Mouse (Mus musculus) forebrain, embryonic 16.5 days (tissue): ENCODE data around the gene Elf4. TPM values are rescaled to one million over a fixed set of nuclear protein-coding genes. Genes with fewer than 3 reads are reported as not detected.

ENCODE experiments used
- ATAC-seq: fragments of 200-750 bp; cut with Nextera tagmentation; 2 replicates; pipeline ENCODE4 v1.8.0; 2017; ENCODE audit warnings: mild to moderate bottlenecking, moderate library complexity
- H3K27ac ChIP-seq: fragments of 300-500 bp; sonication (generic); 2 replicates; pipeline ENCODE4 v1.5.1; 2014; ENCODE audit warnings: low read length, control low read depth
- H3K27me3 ChIP-seq: fragments of 300-500 bp; sonication (generic); replicated peaks from 2 replicates; pipeline ENCODE4 v1.6.1; 2014; ENCODE audit warnings: low read length; ENCODE audit not compliant: control insufficient read depth, insufficient read depth
- H3K36me3 ChIP-seq: fragments of 300-500 bp; sonication (generic); 2 replicates; pipeline ENCODE4 v1.6.1; 2014; ENCODE audit not compliant: control insufficient read depth, insufficient read depth
- H3K4me1 ChIP-seq: fragments of 300-500 bp; sonication (generic); replicated peaks from 2 replicates; pipeline ENCODE4 v1.6.1; 2014; ENCODE audit warnings: low read length; ENCODE audit not compliant: control insufficient read depth, insufficient read depth
- H3K4me2 ChIP-seq: fragments of 300-500 bp; sonication (generic); 2 replicates; pipeline ENCODE4 v1.6.1; 2014; ENCODE audit warnings: mild to moderate bottlenecking, low read length, control low read depth
- H3K4me3 ChIP-seq: fragments of 300-500 bp; sonication (generic); replicated peaks from 2 replicates; pipeline ENCODE4 v1.5.1; 2014; ENCODE audit warnings: mild to moderate bottlenecking, low read length, control low read depth
- H3K9ac ChIP-seq: fragments of 300-500 bp; sonication (generic); replicated peaks from 2 replicates; pipeline ENCODE4 v1.6.1; 2014; ENCODE audit warnings: low read depth, low read length, control low read depth
- H3K9me3 ChIP-seq: fragments of 300-500 bp; sonication (generic); 2 replicates; pipeline ENCODE4 v1.6.1; 2016; ENCODE audit warnings: low read length; ENCODE audit not compliant: control insufficient read depth
- WGBS: fragments of 180-500 bp; shearing (Covaris S2); extraction: QIAGEN DNeasy Blood & Tissue Kit; methylation state at CpG from one replicate; pipeline ENCODE4 v1.1.7; 2014; 5-methylcytosine and 5-hydroxymethylcytosine counted together
- polyA plus RNA-seq: library from polyadenylated mRNA; unstranded; fragments of >200 nt; fragmentation: Nextera tagmentation; extraction: Ambion mirVana; gene quantifications from 2 replicates; pipeline ENCODE4 v1.2.1, GENCODE M21; 2015

Elf4 gene
- polyA plus RNA-seq, 1 experiment from 2014 or later = 0.57 TPM

DNA sequence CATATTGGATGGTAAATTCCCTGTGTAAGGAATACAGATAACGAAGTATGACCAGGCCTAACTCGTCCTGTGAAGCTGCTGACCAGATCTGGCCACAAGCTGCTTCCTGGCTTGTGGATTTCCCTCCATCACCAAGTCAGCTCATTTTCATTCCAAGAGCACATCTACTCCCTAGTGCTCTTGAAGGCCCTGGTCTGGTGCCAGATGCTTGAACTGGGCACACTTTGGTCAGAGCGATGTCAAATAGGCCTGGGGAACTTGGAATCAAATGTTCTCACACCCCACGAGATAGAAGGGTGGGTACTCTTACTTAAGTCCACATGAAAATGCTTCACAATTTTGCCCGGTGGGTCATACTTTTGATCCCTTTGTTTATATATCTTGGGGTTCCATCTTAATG is 48.6 kb downstream of the Elf4 start:
- no peaks in the 10 kb centered on the region for H3K9me3 ChIP-seq
- H3K4me2 ChIP-seq = no peak overlapping the region
- peaks cover 3% of the 10 kb centered on the region; the same call in 1 of the 2 replicates for H3K4me1 ChIP-seq
- no peak overlapping the region for H3K9ac ChIP-seq
- H3K27me3 ChIP-seq = no peaks in the 10 kb centered on the region
- 76% methylated on average over 5 of the region's 5 CpGs for WGBS
- no peaks in the 10 kb centered on the region for H3K36me3 ChIP-seq
- no peak overlapping the region for H3K4me3 ChIP-seq
- no peak for ATAC-seq
- no peak overlapping the region for H3K27ac ChIP-seq

DNA sequence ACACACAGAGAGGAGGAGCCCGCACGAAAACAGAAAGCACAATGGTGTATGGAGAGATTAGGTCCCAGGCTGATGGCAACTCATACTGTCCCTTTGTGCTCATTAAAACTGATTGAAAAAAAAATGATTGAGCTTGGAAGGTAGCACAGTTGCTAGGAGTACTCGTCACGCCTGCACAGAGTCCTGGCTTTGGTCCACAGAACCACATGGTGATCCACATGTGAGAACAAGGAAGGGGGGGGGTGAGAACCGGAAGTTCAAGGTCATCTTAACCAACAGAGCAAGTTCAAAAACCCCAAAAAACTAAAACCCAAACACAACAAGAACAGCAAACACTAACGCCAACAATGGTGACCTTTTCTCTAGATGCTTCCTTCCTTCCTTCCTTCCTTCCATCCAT is 50.3 kb downstream of the Elf4 start:
- H3K4me2 ChIP-seq = no peak overlapping the region
- no peaks in the 10 kb centered on the region for H3K36me3 ChIP-seq
- no peak overlapping the region for H3K4me3 ChIP-seq
- H3K27ac ChIP-seq = no peak overlapping the region
- H3K9me3 ChIP-seq = no peaks in the 10 kb centered on the region
- no peak for ATAC-seq
- H3K9ac ChIP-seq = no peak overlapping the region
- WGBS = 85% methylated on average over 6 of the region's 6 CpGs
- peaks cover 3% of the 10 kb centered on the region; the same call in 1 of the 2 replicates for H3K4me1 ChIP-seq
- H3K27me3 ChIP-seq = no peaks in the 10 kb centered on the region

DNA sequence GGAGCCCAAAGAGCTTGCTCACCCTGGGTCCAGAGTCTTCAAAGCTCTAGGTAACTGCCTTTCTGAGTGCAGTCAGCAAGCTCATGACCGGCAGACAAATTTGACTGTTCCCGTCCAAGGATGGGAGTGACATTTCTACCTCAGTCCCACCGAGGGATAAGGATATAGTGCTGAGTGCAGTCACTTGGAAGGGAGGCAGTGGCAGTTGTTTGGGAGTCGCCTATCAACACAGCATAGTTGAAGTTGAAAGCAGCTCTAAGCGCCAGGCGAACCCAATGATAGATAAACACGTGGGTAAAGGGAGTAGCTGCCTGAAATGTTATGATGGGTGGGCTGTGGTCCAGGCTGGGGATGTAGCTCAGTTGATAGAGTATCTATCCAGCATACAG is 52.5 kb downstream of the Elf4 start:
- no peaks in the 10 kb centered on the region for H3K27me3 ChIP-seq
- peaks cover 3% of the 10 kb centered on the region; the same call in 1 of the 2 replicates for H3K4me1 ChIP-seq
- H3K36me3 ChIP-seq = no peaks in the 10 kb centered on the region
- no peak overlapping the region; the same call in 1 of the 2 replicates for H3K4me3 ChIP-seq
- no peaks in the 10 kb centered on the region for H3K9me3 ChIP-seq
- peak overlapping the region; percentile 59 for H3K4me2 ChIP-seq
- no peak overlapping the region for H3K9ac ChIP-seq
- ATAC-seq = peak; percentile 6; the same call in 1 of the 2 replicates
- 28% methylated on average over 7 of the region's 7 CpGs for WGBS
- H3K27ac ChIP-seq = no peak overlapping the region

DNA sequence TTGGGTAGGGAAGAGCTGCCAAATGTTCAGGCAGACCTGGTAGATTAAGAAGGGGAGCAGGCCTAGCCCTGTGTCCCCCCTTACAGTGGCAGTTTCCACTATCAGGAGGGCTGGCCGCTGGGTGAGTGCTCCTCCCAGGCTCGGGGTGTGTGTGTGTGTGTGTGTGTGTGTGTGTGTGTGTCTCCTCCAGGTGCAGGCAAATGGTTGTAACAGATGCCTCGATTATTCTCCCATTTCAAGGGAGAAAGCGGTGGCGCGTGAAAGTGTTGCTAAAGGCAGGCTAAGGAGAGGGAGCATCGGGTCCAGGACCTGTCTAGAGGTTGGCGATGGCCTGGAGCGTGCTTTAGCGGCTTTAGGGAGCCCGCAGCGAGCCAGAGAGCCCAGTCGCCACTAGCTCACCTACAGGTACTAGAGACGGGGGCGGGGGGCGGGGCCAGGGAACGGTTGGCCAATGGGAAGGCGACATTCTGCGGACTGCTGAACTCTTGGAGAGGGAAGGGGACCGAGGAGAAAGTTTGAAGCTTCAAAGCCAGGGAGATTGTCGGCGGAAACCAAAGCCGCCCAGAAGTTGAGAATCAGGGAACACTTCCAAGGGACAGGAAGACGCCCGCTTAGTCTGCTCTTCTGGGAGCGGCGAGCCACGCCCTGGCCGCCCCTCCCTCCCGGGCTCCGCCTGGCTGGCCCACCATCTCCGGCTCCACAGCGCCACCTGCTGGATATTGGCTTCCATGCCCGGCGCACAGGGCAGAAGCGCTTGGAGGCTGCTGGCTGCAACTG is 53.1 kb downstream of the Elf4 start:
- peaks cover 3% of the 10 kb centered on the region; the same call in 1 of the 2 replicates for H3K4me1 ChIP-seq
- ATAC-seq = peak; percentile 89
- no peaks in the 10 kb centered on the region for H3K27me3 ChIP-seq
- no peaks in the 10 kb centered on the region for H3K36me3 ChIP-seq
- H3K27ac ChIP-seq = no peak overlapping the region
- H3K9ac ChIP-seq = peak overlapping the region; percentile 35; the same call in 1 of the 2 replicates
- no peaks in the 10 kb centered on the region for H3K9me3 ChIP-seq
- 13% methylated on average over 30 of the region's 36 CpGs for WGBS
- H3K4me3 ChIP-seq = peak overlapping the region; percentile 50
- peak overlapping the region; percentile 59 for H3K4me2 ChIP-seq

DNA sequence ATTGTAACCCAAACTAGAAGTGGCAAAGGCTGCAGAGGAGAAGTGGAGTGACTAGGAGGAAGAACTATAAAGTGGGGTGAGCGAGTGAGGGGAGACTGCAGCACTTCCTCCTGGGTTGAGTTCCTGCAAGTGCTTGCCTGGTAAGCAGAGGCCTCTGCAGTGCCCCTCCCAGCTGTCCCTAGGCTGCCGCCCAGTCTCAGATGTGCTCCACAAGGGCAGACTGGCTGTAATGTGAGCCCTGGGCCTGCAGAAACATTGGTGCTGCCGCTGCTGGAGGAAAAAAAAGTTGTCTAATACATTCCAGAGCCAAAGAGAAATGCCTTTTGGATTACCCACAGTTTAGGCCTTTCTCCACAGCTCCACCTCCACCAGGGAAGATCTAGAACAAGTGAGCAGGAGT is 57.8 kb downstream of the Elf4 start:
- no peak for ATAC-seq
- Histone ChIP-seq H3K4me3 (no peak overlapping the region), H3K9ac (no peak overlapping the region), H3K9me3 (no peaks in the 10 kb centered on the region), H3K4me2 (no peak overlapping the region), H3K36me3 (peaks cover 14% of the 10 kb centered on the region), H3K27me3 (no peaks in the 10 kb centered on the region), H3K4me1 (peaks cover 3% of the 10 kb centered on the region; the same call in 1 of the 2 replicates), H3K27ac (no peak overlapping the region)
- 53% methylated on average over 3 of the region's 3 CpGs for WGBS

DNA sequence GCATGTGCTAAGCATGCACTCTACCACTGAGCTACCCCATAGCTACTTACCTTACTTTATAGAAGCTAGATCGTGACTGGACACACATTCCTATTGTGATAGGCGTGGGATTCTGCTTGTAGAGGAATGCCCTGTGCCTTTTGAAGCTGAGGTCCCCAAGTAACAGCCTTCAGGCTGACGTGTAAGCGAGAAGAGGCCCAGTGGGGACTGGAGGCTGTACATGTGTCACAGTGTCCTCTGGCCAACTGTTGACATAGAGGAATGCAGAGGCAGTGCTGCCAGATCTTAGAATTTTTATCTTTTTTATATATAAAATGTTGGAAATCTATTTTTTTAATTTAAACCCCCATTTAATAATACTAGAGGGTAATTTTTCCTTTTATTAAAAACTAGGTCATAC is 62.9 kb downstream of the Elf4 start:
- WGBS = 86% methylated on average over 4 of the region's 4 CpGs
- peaks cover 14% of the 10 kb centered on the region for H3K36me3 ChIP-seq
- no peak overlapping the region for H3K4me3 ChIP-seq
- no peak overlapping the region for H3K27ac ChIP-seq
- ATAC-seq = no peak
- H3K4me2 ChIP-seq = no peak overlapping the region
- no peaks in the 10 kb centered on the region for H3K9me3 ChIP-seq
- no peaks in the 10 kb centered on the region for H3K27me3 ChIP-seq
- no peaks in the 10 kb centered on the region for H3K4me1 ChIP-seq
- no peak overlapping the region for H3K9ac ChIP-seq

DNA sequence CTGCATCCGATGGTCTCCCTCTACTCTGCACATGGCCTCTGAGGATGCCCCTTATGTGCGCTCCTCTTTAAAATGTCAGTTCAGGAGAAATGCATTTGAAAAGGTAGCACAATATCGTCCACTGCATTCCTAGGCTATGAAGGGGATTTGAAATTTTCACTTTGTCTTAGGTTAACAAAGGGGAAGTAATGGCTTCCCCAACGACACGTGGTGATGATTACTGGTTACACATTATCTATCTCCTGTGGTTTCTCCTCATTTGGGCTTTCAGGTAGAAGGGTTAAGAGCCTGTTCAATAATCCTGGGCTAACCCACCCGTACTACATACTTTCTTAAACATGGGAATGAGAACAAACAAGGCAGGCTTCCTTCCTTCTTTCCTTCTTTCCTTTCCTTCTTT is 73.6 kb downstream of the Elf4 start:
- Histone ChIP-seq H3K4me1 (no peaks in the 10 kb centered on the region), H3K36me3 (peaks cover 4% of the 10 kb centered on the region), H3K27me3 (no peaks in the 10 kb centered on the region), H3K27ac (no peak overlapping the region), H3K9ac (no peak overlapping the region), H3K4me2 (no peak overlapping the region), H3K4me3 (no peak overlapping the region), H3K9me3 (no peaks in the 10 kb centered on the region)
- no peak for ATAC-seq
- WGBS = 91% methylated on average over 6 of the region's 6 CpGs

DNA sequence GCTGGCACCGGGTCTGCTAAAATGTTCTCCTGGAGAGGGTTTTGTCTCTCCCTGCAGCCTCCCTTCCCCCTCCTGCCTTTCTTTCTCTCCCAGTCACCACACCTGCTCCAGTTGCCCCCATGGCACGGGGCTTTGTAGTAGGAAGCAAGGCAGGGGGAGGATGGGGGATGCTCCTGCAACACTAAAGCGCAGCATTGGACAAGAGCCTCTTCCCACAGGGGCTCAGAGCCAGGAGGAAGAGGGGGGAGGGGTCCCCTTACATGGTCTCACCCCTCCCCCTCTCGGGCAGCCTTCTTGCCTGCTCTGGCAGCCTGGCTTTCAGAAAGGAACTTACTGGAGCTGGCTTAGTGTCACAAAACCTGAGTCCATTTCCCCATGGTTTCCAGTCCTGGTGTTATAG is 77.0 kb downstream of the Elf4 start:
- Histone ChIP-seq H3K27ac (no peak overlapping the region), H3K4me3 (no peak overlapping the region)
- peak; percentile 57 for ATAC-seq

DNA sequence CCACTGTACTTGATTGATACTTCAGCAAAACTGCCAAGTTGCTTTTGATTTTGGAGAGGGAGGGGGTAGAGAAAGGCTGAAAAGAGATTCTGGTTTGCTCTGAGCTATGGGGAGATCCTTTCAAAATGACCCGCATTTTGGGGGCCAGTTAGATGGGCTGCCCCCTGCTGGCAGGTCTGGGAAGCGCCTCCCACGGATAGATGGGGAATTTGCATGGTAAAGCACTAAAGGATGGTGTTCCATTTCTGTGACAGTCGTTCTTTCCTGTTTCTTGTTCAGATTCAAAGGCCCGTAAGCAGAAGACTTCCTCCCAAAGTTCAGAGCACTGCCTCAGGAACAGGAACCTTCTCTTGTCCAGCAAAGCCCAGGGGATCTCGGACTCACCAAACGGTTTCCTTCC is 79.3 kb downstream of the Elf4 start:
- ATAC-seq = no peak
- no peak overlapping the region for H3K9ac ChIP-seq
- H3K36me3 ChIP-seq = peaks cover 7% of the 10 kb centered on the region; the same call in 1 of the 2 replicates
- 47% methylated on average over 7 of the region's 7 CpGs for WGBS
- no peaks in the 10 kb centered on the region for H3K4me1 ChIP-seq
- no peaks in the 10 kb centered on the region for H3K27me3 ChIP-seq
- H3K27ac ChIP-seq = no peak overlapping the region
- no peaks in the 10 kb centered on the region for H3K9me3 ChIP-seq
- no peak overlapping the region for H3K4me2 ChIP-seq
- H3K4me3 ChIP-seq = no peak overlapping the region

More for the DNA sequence above, 77.0 kb downstream of the Elf4 start:
- Histone ChIP-seq H3K4me1 (no peaks in the 10 kb centered on the region), H3K4me2 (no peak overlapping the region), H3K9ac (no peak overlapping the region), H3K27me3 (no peaks in the 10 kb centered on the region), H3K36me3 (peaks cover 7% of the 10 kb centered on the region; the same call in 1 of the 2 replicates), H3K9me3 (no peaks in the 10 kb centered on the region)
- WGBS = 41% methylated on average over 4 of the region's 4 CpGs
